Mouse (Mus musculus) lung, postnatal 0 days (tissue): ENCODE results near the gene Klf1.

Source experiments
- CTCF ChIP-seq: IDR thresholded peaks from 2 replicates; pipeline ENCODE4 v1.5.1; 2016; ENCODE audit warnings: antibody characterized with exemption, mild to moderate bottlenecking
- EP300 ChIP-seq: IDR thresholded peaks from 2 replicates; pipeline ENCODE4 v1.6.1; 2016; ENCODE audit warnings: antibody characterized with exemption, mild to moderate bottlenecking, control low read depth

- TF ChIP-seq CTCF, result no peak
- TF ChIP-seq EP300, result no peak
Measured at GRCm38 (mm10) chr8:84888280-84888679, 13.4 kb upstream of the Klf1 start.
